Mouse (Mus musculus) spleen, adult 2 months (tissue): ENCODE results near the gene Satl1. TPM values are rescaled to one million over a fixed set of nuclear protein-coding genes. Genes with fewer than 3 reads are reported as not detected.

Source experiments
- DNase-seq, 2 experiments: peaks; one replicate each; pipeline versions ENCODE4 v3.0.0 to v3.0.0-alpha.2; 2012 to 2021; ENCODE audit warnings: low spot score in 2 of 2, low read depth in 1 of 2
- H3K27ac ChIP-seq: fragments of 200-500 bp; 2 replicates; pipeline ENCODE4 v1.5.1; 2012; ENCODE audit warnings: low read length, inconsistent platforms; ENCODE audit not compliant: insufficient read depth
- H3K27me3 ChIP-seq: fragments of 200-500 bp; 2 replicates; pipeline ENCODE4 v1.6.1; 2012; ENCODE audit warnings: mild to moderate bottlenecking, moderate library complexity, low read length, inconsistent platforms; ENCODE audit not compliant: control insufficient read depth, insufficient read depth
- H3K36me3 ChIP-seq: fragments of 200-500 bp; 2 replicates; pipeline ENCODE4 v1.6.1; 2012; ENCODE audit warnings: mild to moderate bottlenecking, low read length, inconsistent platforms; ENCODE audit not compliant: control insufficient read depth, insufficient read depth
- H3K4me1 ChIP-seq: fragments of 200-500 bp; 2 replicates; pipeline ENCODE4 v1.6.1; 2011; ENCODE audit warnings: inconsistent platforms; ENCODE audit not compliant: control insufficient read depth, insufficient read depth, insufficient read length
- H3K4me3 ChIP-seq: fragments of 200-500 bp; 2 replicates; pipeline ENCODE4 v1.5.1; 2011; ENCODE audit warnings: mild to moderate bottlenecking, inconsistent platforms; ENCODE audit not compliant: insufficient read depth, insufficient read length; ENCODE audit errors: extremely low read depth
- CTCF ChIP-seq: fragments of 200-500 bp; IDR thresholded peaks from 2 replicates; pipeline ENCODE4 v1.5.1; 2011; ENCODE audit warnings: mild to moderate bottlenecking, inconsistent platforms; ENCODE audit not compliant: insufficient read depth, insufficient read length, insufficient replicate concordance; ENCODE audit errors: extremely low read depth
- POLR2A ChIP-seq: fragments of 200-500 bp; IDR thresholded peaks from 2 replicates; pipeline ENCODE4 v1.6.1; 2011; ENCODE audit warnings: low read depth, low read length, inconsistent platforms
- WGBS: fragments of 180-500 bp; shearing (Covaris S2); methylation state at CpG from one replicate; pipeline ENCODE4 v1.1.7; 2018; 5-methylcytosine and 5-hydroxymethylcytosine counted together
- polyA plus RNA-seq: library from polyadenylated mRNA; depleted of rRNA; stranded (reverse); fragments of >200 nt; gene quantifications from 2 replicates; pipeline ENCODE4 v1.2.3, GENCODE M21; 2012; rRNA removed

Satl1 gene
- polyA plus RNA-seq, 1 experiment = not detected

DNA sequence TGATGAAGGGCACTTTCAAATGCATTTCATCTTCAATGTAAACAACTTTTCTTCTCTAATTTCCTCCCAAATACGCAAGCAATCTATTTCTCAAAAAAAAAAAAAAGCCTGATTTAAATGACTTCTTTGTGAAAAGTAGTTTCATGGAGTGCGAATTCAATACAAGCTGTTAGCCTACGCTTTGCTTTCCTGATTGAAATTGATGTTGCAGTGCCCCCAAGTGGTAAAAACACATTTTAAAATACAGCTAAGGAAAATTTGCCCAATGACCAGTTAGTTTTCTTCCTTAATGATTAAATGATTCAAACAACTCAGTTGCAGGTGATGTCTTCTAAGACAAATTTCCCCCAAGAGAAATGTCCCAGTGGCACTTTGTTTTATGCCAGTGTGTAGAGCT lies 58.2 kb downstream of the Satl1 start:
- 61% methylated on average over 3 of the region's 3 CpGs for WGBS
- H3K27me3 ChIP-seq = no peaks in the 10 kb centered on the region
- no peak overlapping the region for H3K27ac ChIP-seq
- no peaks in the 10 kb centered on the region for H3K36me3 ChIP-seq
- H3K4me3 ChIP-seq = no peak overlapping the region
- no peak for DNase-seq
- TF ChIP-seq CTCF = no peak
- TF ChIP-seq POLR2A = no peak
- H3K4me1 ChIP-seq = no peaks in the 10 kb centered on the region

DNA sequence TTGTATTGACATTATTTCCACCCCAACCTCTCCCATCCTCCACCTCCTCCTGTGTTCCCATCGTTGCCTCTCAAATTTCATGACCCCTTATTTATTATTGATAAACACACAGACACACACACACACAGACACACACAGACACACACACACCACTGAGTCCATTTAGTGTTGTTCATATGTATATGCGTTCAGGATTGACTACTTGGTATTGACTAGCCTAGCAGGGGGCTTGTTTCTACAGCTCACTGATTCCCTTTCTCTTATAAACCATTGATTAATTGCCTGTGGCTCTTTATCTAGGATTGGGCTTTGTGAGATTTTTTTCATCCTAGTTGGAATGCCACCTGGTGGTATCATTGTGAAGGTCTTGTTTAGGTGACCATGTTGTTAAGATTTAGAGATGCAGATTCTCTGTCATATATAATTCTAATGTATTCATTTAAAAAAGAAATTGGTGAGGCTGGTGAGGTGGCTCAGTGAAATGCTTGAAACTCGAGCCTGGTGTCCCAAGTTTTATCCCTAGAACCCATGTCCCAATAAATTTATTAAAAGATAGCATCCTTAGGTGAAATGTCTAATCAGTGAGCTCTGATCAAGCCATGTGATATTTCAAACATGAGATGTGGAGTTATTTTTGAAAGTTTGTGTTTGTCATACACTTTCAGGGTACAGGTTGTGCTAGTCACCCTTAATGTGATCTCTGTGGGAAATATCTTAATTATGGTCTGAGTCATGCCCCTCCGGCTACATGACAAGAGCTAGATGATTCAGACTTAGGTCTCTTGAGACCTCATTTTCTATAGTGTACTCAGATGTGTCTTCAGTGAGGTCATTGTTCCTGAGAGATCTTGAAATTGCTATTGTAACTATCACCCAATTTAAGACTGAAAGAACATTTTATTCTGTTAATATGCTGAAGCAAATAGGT lies 58.8 kb downstream of the Satl1 start:
- H3K36me3 ChIP-seq = no peaks in the 10 kb centered on the region
- no peak for DNase-seq
- no peak overlapping the region for H3K4me3 ChIP-seq
- H3K27me3 ChIP-seq = no peaks in the 10 kb centered on the region
- TF ChIP-seq CTCF = no peak
- TF ChIP-seq POLR2A = no peak
- 79% methylated on average over 4 of the region's 4 CpGs for WGBS
- no peaks in the 10 kb centered on the region for H3K4me1 ChIP-seq
- H3K27ac ChIP-seq = no peak overlapping the region

DNA sequence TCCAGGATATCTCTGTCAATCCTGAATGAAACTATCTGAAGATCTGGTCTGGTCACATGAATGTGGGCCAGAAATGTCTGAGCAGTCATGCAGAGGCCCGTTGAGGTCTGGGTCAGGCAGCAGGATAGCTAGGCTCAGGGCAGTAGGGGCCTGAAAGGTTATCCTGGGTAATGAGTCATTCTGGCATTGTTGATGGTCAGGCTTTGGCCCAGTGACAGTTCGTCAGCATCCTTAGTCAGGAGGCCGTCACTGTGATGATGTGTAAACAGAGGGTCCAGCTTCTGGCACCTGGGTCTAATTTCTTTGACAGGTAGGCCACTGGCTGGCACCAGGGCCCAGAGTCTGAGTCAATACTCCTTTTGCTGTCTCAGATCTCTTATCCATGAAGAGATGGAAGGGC lies 67.1 kb downstream of the Satl1 start:
- TF ChIP-seq CTCF (no peak), POLR2A (no peak)
- no peaks in the 10 kb centered on the region for H3K27me3 ChIP-seq
- no peak overlapping the region for H3K27ac ChIP-seq
- no peaks in the 10 kb centered on the region; the same call in 1 of the 2 replicates for H3K36me3 ChIP-seq
- 85% methylated on average over 3 of the region's 3 CpGs for WGBS
- H3K4me3 ChIP-seq = no peak overlapping the region
- H3K4me1 ChIP-seq = no peaks in the 10 kb centered on the region
- DNase-seq = no peak

Other genes with a start within 250 kb of the Satl1 start
- gene 4933403O08Rik, start 167.7 kb downstream of the Satl1 start, polyA plus RNA-seq = not detected in 2 replicates
- gene Apool, start 95.4 kb downstream of the Satl1 start, polyA plus RNA-seq = 0.92 and 1.3 TPM in 2 replicates
- gene 2010106E10Rik, start 88.5 kb upstream of the Satl1 start, polyA plus RNA-seq = not detected in 2 replicates
- gene Zfp711, start 193.7 kb upstream of the Satl1 start, polyA plus RNA-seq = not detected in 2 replicates